Mouse (Mus musculus) natural killer cell, adult 2 months (primary cell): Measurements from ENCODE around the gene Lrp4.

Source experiments
- DNase-seq, 2 experiments: peaks; one replicate each; pipeline ENCODE4 v3.0.0; 2022; ENCODE audit warnings: low spot score in 2 of 2

Lrp4 gene

GRCm38 (mm10) chr2:91484698-91485097 lies 27.4 kb downstream of the Lrp4 start:
- no peak for DNase-seq

DNA sequence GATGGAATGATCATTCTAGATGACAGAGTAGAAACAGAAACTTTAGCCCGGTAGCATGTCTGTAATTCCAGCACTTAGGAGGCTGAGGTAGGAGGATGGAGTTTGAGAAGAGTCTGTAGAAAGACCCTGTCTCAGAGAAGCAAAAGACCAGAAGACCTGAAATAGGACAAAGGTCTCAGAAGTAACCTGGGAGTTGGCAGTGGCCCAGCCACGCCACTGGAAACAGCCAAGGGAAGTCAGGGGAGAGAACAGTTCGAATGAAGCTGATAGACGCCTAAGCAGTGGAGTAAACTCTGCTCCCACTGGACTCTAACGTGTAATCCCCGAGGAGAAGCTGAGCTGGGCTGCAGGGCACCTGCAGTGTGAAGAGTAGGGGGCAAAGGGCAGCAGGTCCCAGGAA lies 27.9 kb downstream of the Lrp4 start:
- no peak for DNase-seq

DNA sequence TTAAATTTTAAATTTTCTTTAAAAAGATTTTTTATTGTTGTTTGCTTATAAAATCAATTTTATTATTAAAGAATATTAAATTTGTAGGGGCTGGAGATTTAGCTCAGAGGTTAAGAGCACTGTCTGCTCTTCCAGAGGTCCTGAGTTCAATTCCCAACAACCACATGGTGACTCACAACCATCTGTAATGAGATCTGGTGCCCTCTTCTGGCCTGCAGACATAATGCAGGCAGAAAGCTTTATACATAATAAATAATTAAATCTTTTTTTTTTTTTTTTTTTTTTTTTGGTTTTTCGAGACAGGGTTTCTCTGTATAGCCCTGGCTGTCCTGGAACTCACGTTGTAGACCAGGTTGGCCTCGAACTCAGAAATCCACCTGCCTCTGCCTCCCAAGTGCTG lies 30.0 kb downstream of the Lrp4 start:
- DNase-seq = peak in 1 of 2 experiments; percentile 17

- DNase-seq = no peak
Measured at GRCm38 (mm10) chr2:91492071-91492635, 34.8 kb downstream of the Lrp4 start.

DNA sequence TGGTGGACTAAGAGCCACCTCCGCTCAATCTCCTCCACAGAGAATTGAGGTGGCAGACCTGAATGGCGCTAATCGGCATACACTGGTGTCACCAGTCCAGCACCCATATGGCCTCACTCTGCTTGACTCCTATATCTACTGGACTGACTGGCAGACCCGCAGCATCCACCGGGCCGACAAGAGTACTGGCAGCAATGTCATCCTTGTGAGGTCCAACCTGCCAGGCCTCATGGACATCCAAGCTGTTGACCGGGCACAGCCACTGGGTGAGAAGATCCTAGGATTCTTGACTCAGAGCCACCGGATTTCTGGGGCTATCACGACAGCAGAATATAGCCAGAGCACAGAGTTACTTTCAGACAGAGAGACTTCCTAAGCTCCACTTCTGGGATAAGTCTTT lies 36.7 kb downstream of the Lrp4 start:
- no peak for DNase-seq

- DNase-seq = no peak
Measured at GRCm38 (mm10) chr2:91498093-91498719, 40.9 kb downstream of the Lrp4 start.

GRCm38 (mm10) chr2:91508076-91508475 lies 50.8 kb downstream of the Lrp4 start:
- DNase-seq = no peak

- DNase-seq = no peak
Measured at GRCm38 (mm10) chr2:91517186-91517585, 59.9 kb downstream of the Lrp4 start.

- peak; percentile 84 to 91 for DNase-seq
Measured at GRCm38 (mm10) chr2:91526294-91527146, 69.2 kb downstream of the Lrp4 start, which contains the start of gene Ckap5. Ckap5 (plus strand) TSS chr2:91526762.

DNA sequence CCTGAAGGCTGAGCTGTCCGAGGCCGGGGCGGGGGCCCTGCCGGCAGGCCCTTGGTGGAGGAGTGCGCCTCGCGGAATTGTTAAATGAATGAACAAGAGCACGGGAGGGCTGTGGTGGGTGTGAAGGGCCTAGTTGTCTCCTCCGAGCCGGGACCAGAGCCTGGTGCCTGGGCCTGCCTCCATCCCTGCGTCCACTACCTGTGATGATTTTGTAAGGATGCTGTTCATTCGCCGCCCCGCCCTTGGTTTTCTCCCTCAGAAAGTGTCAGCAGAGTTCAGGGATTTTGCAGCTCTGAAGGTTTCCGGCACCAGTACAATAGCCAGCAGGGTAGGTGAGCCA lies 69.8 kb downstream of the Lrp4 start:
- DNase-seq = no peak

DNA sequence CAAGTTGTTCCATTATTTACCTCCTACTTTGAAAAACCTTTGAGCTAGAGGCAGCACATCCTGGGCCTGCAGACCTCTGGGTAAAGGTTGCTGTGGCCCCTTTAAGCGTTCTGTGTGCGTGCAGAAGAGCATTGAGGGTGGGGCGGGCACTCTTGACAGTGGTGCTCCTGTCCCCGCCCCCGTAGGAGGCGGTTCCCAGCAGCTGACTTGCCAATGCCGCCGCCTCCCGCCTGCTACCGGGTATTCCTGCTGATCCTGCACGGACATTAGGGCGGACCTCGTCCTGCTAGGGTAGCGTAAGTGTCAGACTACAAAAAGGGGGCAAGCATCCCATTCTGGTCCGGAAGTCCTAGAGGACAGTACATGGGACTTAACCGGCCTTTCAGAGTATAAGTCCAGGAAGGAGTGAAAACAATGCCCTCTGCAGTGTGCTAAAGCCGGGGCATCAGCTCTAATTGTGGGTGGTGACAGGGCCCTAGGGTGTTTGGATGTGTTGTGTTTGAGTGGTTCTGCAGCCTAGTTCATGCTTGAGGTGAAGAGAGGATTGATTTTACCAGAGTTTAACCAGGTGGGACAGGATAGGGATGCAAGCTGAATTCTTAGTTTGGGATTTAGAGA lies 80.4 kb downstream of the Lrp4 start:
- peak; percentile 67 to 71 for DNase-seq
